Mouse (Mus musculus): Measurements from ENCODE around the gene Vtn. TPM values are rescaled to one million over a fixed set of nuclear protein-coding genes. Genes with fewer than 3 reads are reported as not detected.
A peak's percentile ranks its signal among the peaks of the same experiment; 100 is the strongest.
"Not testable (repeated sequence)": the region's sequence is repeated elsewhere in the genome, so short reads cannot be mapped to it uniquely, and the experiment has no call there.

Gene Vtn
- polyA plus RNA-seq, 1 experiment from 2014 or later, result 157 TPM

GRCm38 (mm10) chr11:78522481-78522997 lies 23.6 kb downstream of the Vtn start:
- H3K27me3 ChIP-seq, result no peaks in the 10 kb centered on the region
- H3K9ac ChIP-seq, result no peak overlapping the region
- H3K9me3 ChIP-seq, result no peaks in the 10 kb centered on the region
- peaks cover 96% of the 10 kb centered on the region for H3K36me3 ChIP-seq
- WGBS, result 86% methylated on average over 1 of the region's 1 CpGs
- no peak for ATAC-seq (ENCODE audit: low FRiP score, low read depth)
- no peak overlapping the region for H3K4me2 ChIP-seq
- no peaks in the 10 kb centered on the region for H3K4me1 ChIP-seq (replicated peaks)
- H3K27ac ChIP-seq (replicated peaks), result 0 out of 2 replicates have a peak overlapping the region, but pooled peaks have one; percentile 20
- no peak overlapping the region for H3K4me3 ChIP-seq

- H3K36me3 ChIP-seq, result peaks cover 95% of the 10 kb centered on the region
- H3K4me2 ChIP-seq, result no peak overlapping the region
- H3K4me1 ChIP-seq (replicated peaks), result no peaks in the 10 kb centered on the region
- H3K27ac ChIP-seq (replicated peaks), result 0 out of 2 replicates have a peak overlapping the region, but pooled peaks have one; percentile 20
- no peaks in the 10 kb centered on the region for H3K9me3 ChIP-seq
- no peak overlapping the region for H3K4me3 ChIP-seq
- ATAC-seq (ENCODE audit: low FRiP score, low read depth), result no peak
- no peaks in the 10 kb centered on the region for H3K27me3 ChIP-seq
- WGBS, result 65% methylated on average over 9 of the region's 9 CpGs
- no peak overlapping the region for H3K9ac ChIP-seq
Measured at GRCm38 (mm10) chr11:78523241-78523955, 24.5 kb downstream of the Vtn start.

- WGBS, result 61% methylated on average over 2 of the region's 2 CpGs
- 0 out of 2 replicates have a peak overlapping the region, but pooled peaks have one; percentile 20 for H3K27ac ChIP-seq (replicated peaks)
- ATAC-seq (ENCODE audit: low FRiP score, low read depth), result no peak
Measured at GRCm38 (mm10) chr11:78524838-78525237, 25.9 kb downstream of the Vtn start.

DNA sequence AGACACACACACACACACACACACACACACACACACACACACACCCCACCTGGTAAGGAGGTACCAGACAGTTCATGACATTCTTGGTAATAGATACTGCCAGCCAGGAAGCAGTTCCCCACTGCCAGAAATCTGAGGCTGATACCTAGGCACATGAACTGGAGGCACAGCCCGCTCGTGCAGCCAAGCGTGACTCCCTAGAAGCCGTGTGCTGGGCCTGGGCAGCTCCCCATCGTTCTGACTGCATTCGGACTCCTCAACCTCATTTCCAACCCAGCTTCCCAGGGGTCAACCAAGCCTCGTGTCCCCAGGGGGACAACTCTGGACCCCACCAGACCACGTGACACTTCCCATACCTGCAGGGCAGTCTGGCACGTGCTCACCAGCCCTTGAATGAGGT lies 29.8 kb downstream of the Vtn start:
- no peak for ATAC-seq (ENCODE audit: low FRiP score, low read depth)
- no peak overlapping the region for H3K4me2 ChIP-seq
- H3K27ac ChIP-seq (replicated peaks), result no peak overlapping the region
- 85% methylated on average over 9 of the region's 9 CpGs for WGBS
- no peaks in the 10 kb centered on the region for H3K27me3 ChIP-seq
- H3K4me1 ChIP-seq (replicated peaks), result no peaks in the 10 kb centered on the region; the same call in 1 of the 2 replicates
- peaks cover 53% of the 10 kb centered on the region for H3K36me3 ChIP-seq
- H3K9ac ChIP-seq, result no peak overlapping the region
- H3K4me3 ChIP-seq, result no peak overlapping the region
- no peaks in the 10 kb centered on the region for H3K9me3 ChIP-seq

More at GRCm38 (mm10) chr11:78524838-78525237, 25.9 kb downstream of the Vtn start:
- H3K4me1 ChIP-seq (replicated peaks), result no peaks in the 10 kb centered on the region
- no peaks in the 10 kb centered on the region for H3K9me3 ChIP-seq
- H3K9ac ChIP-seq, result no peak overlapping the region
- no peaks in the 10 kb centered on the region for H3K27me3 ChIP-seq
- no peak overlapping the region for H3K4me3 ChIP-seq
- peaks cover 89% of the 10 kb centered on the region for H3K36me3 ChIP-seq
- no peak overlapping the region for H3K4me2 ChIP-seq

DNA sequence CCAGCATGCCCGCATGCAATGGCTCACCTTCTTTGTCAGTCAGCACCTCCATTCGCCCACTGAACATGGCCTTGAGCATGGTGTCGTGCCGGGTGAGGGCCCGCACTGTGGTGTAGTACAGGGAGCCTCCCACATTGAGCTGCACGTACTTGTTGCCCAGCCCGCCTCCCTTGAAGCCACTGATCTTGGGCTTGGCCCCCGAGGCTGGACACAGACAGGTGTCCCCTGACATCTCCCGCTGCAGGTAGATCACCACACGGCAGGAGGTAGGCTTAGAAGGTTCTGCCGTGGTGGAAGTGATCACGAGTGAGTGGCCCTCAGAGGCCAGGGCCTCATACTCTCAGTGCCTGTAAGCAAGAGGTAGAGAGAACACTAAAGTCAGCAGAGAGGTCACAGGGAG lies 31.1 kb downstream of the Vtn start:
- Histone ChIP-seq H3K4me2 (no peak overlapping the region), H3K36me3 (peaks cover 41% of the 10 kb centered on the region), H3K9ac (no peak overlapping the region), H3K27ac (replicated peaks) (0 out of 2 replicates have a peak overlapping the region, but pooled peaks have one; percentile 37), H3K4me1 (replicated peaks) (peaks cover 9% of the 10 kb centered on the region), H3K27me3 (no peaks in the 10 kb centered on the region), H3K9me3 (no peaks in the 10 kb centered on the region), H3K4me3 (no peak overlapping the region)
- WGBS, result 95% methylated on average over 12 of the region's 12 CpGs
- no peak for ATAC-seq (ENCODE audit: low FRiP score, low read depth)

- Histone ChIP-seq H3K27ac (replicated peaks) (no peak overlapping the region; the same call in 1 of the 2 replicates), H3K4me1 (replicated peaks) (peaks cover 13% of the 10 kb centered on the region), H3K4me3 (no peak overlapping the region), H3K9me3 (no peaks in the 10 kb centered on the region), H3K36me3 (peaks cover 31% of the 10 kb centered on the region), H3K27me3 (no peaks in the 10 kb centered on the region), H3K9ac (no peak overlapping the region), H3K4me2 (no peak overlapping the region)
- 82% methylated on average over 6 of the region's 6 CpGs for WGBS
- ATAC-seq (ENCODE audit: low FRiP score, low read depth), result no peak
Measured at GRCm38 (mm10) chr11:78531046-78531445, 32.2 kb downstream of the Vtn start.

- Histone ChIP-seq H3K36me3 (peaks cover 26% of the 10 kb centered on the region), H3K4me1 (replicated peaks) (peaks cover 13% of the 10 kb centered on the region)
- H3K27ac ChIP-seq (replicated peaks); H3K4me2 ChIP-seq; H3K9ac ChIP-seq; ATAC-seq (ENCODE audit: low FRiP score, low read depth); H3K9me3 ChIP-seq; H3K27me3 ChIP-seq; H3K4me3 ChIP-seq: not testable (repeated sequence)
- 96% methylated on average over 10 of the region's 10 CpGs for WGBS
Measured at GRCm38 (mm10) chr11:78531515-78531914, 32.6 kb downstream of the Vtn start.

GRCm38 (mm10) chr11:78534516-78534915 lies 35.6 kb downstream of the Vtn start:
- H3K27me3 ChIP-seq, result no peaks in the 10 kb centered on the region
- peaks cover 32% of the 10 kb centered on the region for H3K4me1 ChIP-seq (replicated peaks)
- ATAC-seq (ENCODE audit: low FRiP score, low read depth), result no peak
- H3K4me2 ChIP-seq, result peak overlapping the region; percentile 74
- H3K9me3 ChIP-seq, result no peaks in the 10 kb centered on the region
- H3K27ac ChIP-seq (replicated peaks), result no peak overlapping the region
- no peak overlapping the region for H3K9ac ChIP-seq
- WGBS, result 88% methylated on average over 4 of the region's 4 CpGs
- H3K4me3 ChIP-seq, result peak overlapping the region; percentile 54
- peaks cover 11% of the 10 kb centered on the region for H3K36me3 ChIP-seq

- H3K36me3 ChIP-seq, result peaks cover 21% of the 10 kb centered on the region
- peak overlapping the region; percentile 80 for H3K9ac ChIP-seq
- no peaks in the 10 kb centered on the region for H3K27me3 ChIP-seq
- WGBS, result under 1% methylated on average over 23 of the region's 23 CpGs
- no peaks in the 10 kb centered on the region for H3K9me3 ChIP-seq
- H3K4me1 ChIP-seq (replicated peaks), result peaks cover 32% of the 10 kb centered on the region
- H3K4me3 ChIP-seq, result peak overlapping the region; percentile 54
- no peak; the same call in 1 of the 2 replicates for ATAC-seq (ENCODE audit: low FRiP score, low read depth)
- peak overlapping the region; percentile 74 for H3K4me2 ChIP-seq
- peak overlapping the region; percentile 92 for H3K27ac ChIP-seq (replicated peaks)
Measured at GRCm38 (mm10) chr11:78535376-78536079, 36.6 kb downstream of the Vtn start.

DNA sequence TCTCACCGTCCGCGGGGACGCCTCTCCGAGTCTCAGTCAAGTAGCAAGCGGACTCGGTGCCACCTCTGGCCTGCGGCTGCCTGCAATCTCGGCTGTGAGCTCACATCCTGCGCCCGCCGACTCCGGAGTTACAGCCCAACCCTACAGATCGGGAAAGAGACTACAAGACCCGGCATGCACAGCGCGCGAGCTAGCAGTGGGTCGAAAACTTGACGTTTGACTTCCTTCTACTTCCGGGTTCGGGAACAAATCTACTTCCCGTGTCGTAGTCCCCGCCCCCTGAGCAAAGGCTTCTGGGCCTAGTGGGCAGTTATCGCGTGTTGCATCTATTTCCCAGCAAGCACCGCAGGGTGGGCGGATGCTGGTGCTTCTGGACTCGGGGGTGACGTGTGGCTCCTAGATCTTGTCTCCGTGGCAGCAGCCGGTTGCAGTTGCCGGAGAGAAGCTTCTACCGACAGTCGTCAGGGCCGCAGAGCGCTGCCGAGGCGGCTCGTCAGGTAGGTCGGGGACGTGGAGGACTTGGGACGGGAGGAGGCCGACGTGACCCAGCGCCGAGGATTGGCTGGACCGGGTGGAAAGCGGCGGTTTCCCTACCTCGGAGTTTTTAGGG lies 37.3 kb downstream of the Vtn start, which contains the start of the genes Tnfaip1 and Ift20:
Gene Tnfaip1, minus strand, starts transcription at position 253 of the 610 bp plus-strand sequence.
Gene Ift20, plus strand, starts transcription at position 282 of the 610 bp plus-strand sequence.
- Histone ChIP-seq H3K4me3 (peak within 1 kb of the TSS; percentile 54), H3K4me1 (replicated peaks) (peaks cover 32% of the 10 kb centered on the region), H3K9me3 (no peaks in the 10 kb centered on the region), H3K27ac (replicated peaks) (peak within 1 kb of the TSS; percentile 92), H3K9ac (peak within 1 kb of the TSS; percentile 80), H3K36me3 (peaks cover 27% of the 10 kb centered on the region), H3K27me3 (no peaks in the 10 kb centered on the region), H3K4me2 (peak within 1 kb of the TSS; percentile 74)
- WGBS, result under 1% methylated on average over 52 of the region's 52 CpGs
- peak; percentile 98 for ATAC-seq (ENCODE audit: low FRiP score, low read depth)

- peaks cover 32% of the 10 kb centered on the region for H3K4me1 ChIP-seq (replicated peaks)
- H3K9me3 ChIP-seq, result no peaks in the 10 kb centered on the region
- H3K9ac ChIP-seq, result peak overlapping the region; percentile 54
- H3K27ac ChIP-seq (replicated peaks), result peak overlapping the region; percentile 75
- no peaks in the 10 kb centered on the region for H3K27me3 ChIP-seq
- H3K4me3 ChIP-seq, result peak overlapping the region; percentile 54
- WGBS, result 4% methylated on average over 14 of the region's 14 CpGs
- no peak for ATAC-seq (ENCODE audit: low FRiP score, low read depth)
- peaks cover 31% of the 10 kb centered on the region for H3K36me3 ChIP-seq
- H3K4me2 ChIP-seq, result peak overlapping the region; percentile 59
Measured at GRCm38 (mm10) chr11:78536690-78537084, 37.8 kb downstream of the Vtn start.

All from hindbrain, embryonic 15.5 days (tissue).